Mouse (Mus musculus): ENCODE data around the gene Bptf. TPM values are rescaled to one million over a fixed set of nuclear protein-coding genes. Genes with fewer than 3 reads are reported as not detected.

Gene Bptf
- polyA plus RNA-seq, 1 experiment from 2014 or later = 31.1 TPM

GRCm38 (mm10) chr11:107044321-107044720 is 87.6 kb downstream of the Bptf start:
- Histone ChIP-seq H3K9ac (no peak overlapping the region), H3K4me1 (no peaks in the 10 kb centered on the region), H3K27ac (no peak overlapping the region), H3K4me2 (no peak overlapping the region), H3K4me3 (no peak overlapping the region), H3K36me3 (peaks cover 71% of the 10 kb centered on the region), H3K9me3 (no peaks in the 10 kb centered on the region), H3K27me3 (no peaks in the 10 kb centered on the region)
- no peak for ATAC-seq (ENCODE audit: insufficient number of reproducible peaks, low FRiP score, low TSS enrichment, low read depth)
- 61% methylated on average over 5 of the region's 5 CpGs for WGBS

- 94% methylated on average over 11 of the region's 11 CpGs for WGBS
- no peak for ATAC-seq (ENCODE audit: insufficient number of reproducible peaks, low FRiP score, low TSS enrichment, low read depth)
- H3K4me3 ChIP-seq = no peak overlapping the region
- H3K9me3 ChIP-seq = no peaks in the 10 kb centered on the region
- no peak overlapping the region for H3K27ac ChIP-seq
- no peaks in the 10 kb centered on the region for H3K27me3 ChIP-seq
- no peaks in the 10 kb centered on the region for H3K4me1 ChIP-seq
- peaks cover 81% of the 10 kb centered on the region for H3K36me3 ChIP-seq
- no peak overlapping the region for H3K9ac ChIP-seq
- H3K4me2 ChIP-seq = no peak overlapping the region
Measured at GRCm38 (mm10) chr11:107043361-107043760, 88.6 kb downstream of the Bptf start.

- ATAC-seq (ENCODE audit: insufficient number of reproducible peaks, low FRiP score, low TSS enrichment, low read depth) = no peak
- peaks cover 84% of the 10 kb centered on the region for H3K36me3 ChIP-seq
- WGBS = 79% methylated on average over 3 of the region's 3 CpGs
Measured at GRCm38 (mm10) chr11:107041396-107041795, 90.5 kb downstream of the Bptf start.

GRCm38 (mm10) chr11:107039417-107039816 is 92.5 kb downstream of the Bptf start:
- Histone ChIP-seq H3K36me3 (peaks cover 72% of the 10 kb centered on the region), H3K27ac (no peak overlapping the region), H3K4me3 (no peak overlapping the region), H3K27me3 (no peaks in the 10 kb centered on the region), H3K4me1 (no peaks in the 10 kb centered on the region), H3K9ac (no peak overlapping the region), H3K9me3 (no peaks in the 10 kb centered on the region), H3K4me2 (no peak overlapping the region)
- WGBS = 92% methylated on average over 5 of the region's 5 CpGs
- ATAC-seq (ENCODE audit: insufficient number of reproducible peaks, low FRiP score, low TSS enrichment, low read depth) = no peak

More at GRCm38 (mm10) chr11:107041396-107041795, 90.5 kb downstream of the Bptf start:
- H3K9me3 ChIP-seq = no peaks in the 10 kb centered on the region
- H3K27ac ChIP-seq = no peak overlapping the region
- no peaks in the 10 kb centered on the region for H3K27me3 ChIP-seq
- H3K4me3 ChIP-seq = no peak overlapping the region
- H3K4me1 ChIP-seq = no peaks in the 10 kb centered on the region
- H3K4me2 ChIP-seq = no peak overlapping the region
- no peak overlapping the region for H3K9ac ChIP-seq

- Histone ChIP-seq H3K9me3 (no peaks in the 10 kb centered on the region), H3K4me1 (peaks cover 3% of the 10 kb centered on the region), H3K27ac (no peak overlapping the region), H3K4me2 (no peak overlapping the region), H3K4me3 (no peak overlapping the region), H3K36me3 (peaks cover 27% of the 10 kb centered on the region), H3K27me3 (no peaks in the 10 kb centered on the region), H3K9ac (no peak overlapping the region)
- ATAC-seq (ENCODE audit: insufficient number of reproducible peaks, low FRiP score, low TSS enrichment, low read depth) = no peak
- WGBS = 82% methylated on average over 10 of the region's 10 CpGs
Measured at GRCm38 (mm10) chr11:107034085-107034810, 97.7 kb downstream of the Bptf start.

- H3K4me3 ChIP-seq = no peak overlapping the region
- no peaks in the 10 kb centered on the region for H3K9me3 ChIP-seq
- H3K27ac ChIP-seq = no peak overlapping the region
- H3K9ac ChIP-seq = no peak overlapping the region
- H3K27me3 ChIP-seq = peaks cover 4% of the 10 kb centered on the region; the same call in 1 of the 2 replicates
- H3K4me2 ChIP-seq = no peak overlapping the region
- H3K4me1 ChIP-seq = peaks cover 11% of the 10 kb centered on the region
- WGBS = 56% methylated on average over 7 of the region's 7 CpGs
- no peak for ATAC-seq (ENCODE audit: insufficient number of reproducible peaks, low FRiP score, low TSS enrichment, low read depth)
- peaks cover 3% of the 10 kb centered on the region; the same call in 1 of the 2 replicates for H3K36me3 ChIP-seq
Measured at GRCm38 (mm10) chr11:107031635-107032034, 100.3 kb downstream of the Bptf start.

GRCm38 (mm10) chr11:107029536-107029935 is 102.4 kb downstream of the Bptf start:
- H3K36me3 ChIP-seq = no peaks in the 10 kb centered on the region
- no peak overlapping the region for H3K4me2 ChIP-seq
- H3K4me3 ChIP-seq = no peak overlapping the region
- H3K27ac ChIP-seq = no peak overlapping the region
- no peak overlapping the region for H3K9ac ChIP-seq
- H3K9me3 ChIP-seq = no peaks in the 10 kb centered on the region
- 45% methylated on average over 19 of the region's 19 CpGs for WGBS
- peaks cover 7% of the 10 kb centered on the region; the same call in 1 of the 2 replicates for H3K27me3 ChIP-seq
- peaks cover 30% of the 10 kb centered on the region for H3K4me1 ChIP-seq
- ATAC-seq (ENCODE audit: insufficient number of reproducible peaks, low FRiP score, low TSS enrichment, low read depth) = no peak

- no peak overlapping the region for H3K27ac ChIP-seq
Measured at GRCm38 (mm10) chr11:107028754-107029153, 103.2 kb downstream of the Bptf start.

GRCm38 (mm10) chr11:107028275-107028618 is 103.7 kb downstream of the Bptf start:
- Histone ChIP-seq H3K4me3 (peak overlapping the region; percentile 72), H3K36me3 (no peaks in the 10 kb centered on the region), H3K4me2 (peak overlapping the region; percentile 86), H3K27ac (peak overlapping the region; percentile 75), H3K9me3 (no peaks in the 10 kb centered on the region), H3K27me3 (peaks cover 7% of the 10 kb centered on the region; the same call in 1 of the 2 replicates), H3K4me1 (peaks cover 34% of the 10 kb centered on the region), H3K9ac (peak overlapping the region; percentile 61)
- peak; percentile 46; the same call in 1 of the 2 replicates for ATAC-seq (ENCODE audit: insufficient number of reproducible peaks, low FRiP score, low TSS enrichment, low read depth)
- WGBS = 4% methylated on average over 29 of the region's 29 CpGs

More at GRCm38 (mm10) chr11:107028754-107029153, 103.2 kb downstream of the Bptf start:
- H3K27me3 ChIP-seq = peaks cover 7% of the 10 kb centered on the region; the same call in 1 of the 2 replicates
- no peaks in the 10 kb centered on the region for H3K36me3 ChIP-seq
- H3K4me3 ChIP-seq = peak overlapping the region; percentile 72
- H3K4me1 ChIP-seq = peaks cover 34% of the 10 kb centered on the region
- no peaks in the 10 kb centered on the region for H3K9me3 ChIP-seq
- peak overlapping the region; percentile 86 for H3K4me2 ChIP-seq
- no peak for ATAC-seq (ENCODE audit: insufficient number of reproducible peaks, low FRiP score, low TSS enrichment, low read depth)
- WGBS = 63% methylated on average over 6 of the region's 6 CpGs
- H3K9ac ChIP-seq = peak overlapping the region; percentile 61

GRCm38 (mm10) chr11:107027431-107028274 is 104.3 kb downstream of the Bptf start:
- Histone ChIP-seq H3K4me1 (peaks cover 34% of the 10 kb centered on the region), H3K4me3 (peak overlapping the region; percentile 72), H3K9me3 (no peaks in the 10 kb centered on the region), H3K27me3 (peaks cover 7% of the 10 kb centered on the region; the same call in 1 of the 2 replicates), H3K9ac (peak overlapping the region; percentile 61), H3K36me3 (no peaks in the 10 kb centered on the region), H3K4me2 (peak overlapping the region; percentile 86), H3K27ac (peak overlapping the region; percentile 75)
- ATAC-seq (ENCODE audit: insufficient number of reproducible peaks, low FRiP score, low TSS enrichment, low read depth) = peak; percentile 81
- under 1% methylated on average over 107 of the region's 107 CpGs for WGBS

- Histone ChIP-seq H3K9me3 (no peaks in the 10 kb centered on the region), H3K4me1 (peaks cover 34% of the 10 kb centered on the region), H3K27me3 (peaks cover 7% of the 10 kb centered on the region; the same call in 1 of the 2 replicates), H3K27ac (no peak overlapping the region), H3K36me3 (no peaks in the 10 kb centered on the region), H3K4me2 (peak overlapping the region; percentile 86), H3K9ac (no peak overlapping the region), H3K4me3 (peak overlapping the region; percentile 72)
- no peak for ATAC-seq (ENCODE audit: insufficient number of reproducible peaks, low FRiP score, low TSS enrichment, low read depth)
- 5% methylated on average over 12 of the region's 12 CpGs for WGBS
Measured at GRCm38 (mm10) chr11:107026554-107027430, 105.1 kb downstream of the Bptf start.

Measured in limb, embryonic 15.5 days (tissue).